Mouse (Mus musculus): ENCODE results near the gene Hectd4. TPM values are rescaled to one million over a fixed set of nuclear protein-coding genes. Genes with fewer than 3 reads are reported as not detected.
A peak's percentile ranks its signal among the peaks of the same experiment; 100 is the strongest.

Hectd4 gene
- polyA plus RNA-seq, 1 experiment, result 16.4 TPM

- TF ChIP-seq CTCF (IDR thresholded peaks at IDR 0.05; ENCODE audit: insufficient read depth, low read length) (no peak; the same call in 1 of the 2 replicates), POLR2A (IDR thresholded peaks at IDR 0.05; ENCODE audit: borderline replicate concordance, extremely low read depth, low read depth, low read length) (no peak)
- DNase-seq, result no peak
- Histone ChIP-seq H3K4me1 (ENCODE audit: control insufficient read depth, insufficient read depth, low read length) (peaks cover 2% of the 10 kb centered on the region; the same call in 1 of the 2 replicates), H3K4me3 (replicated peaks; ENCODE audit: extremely low read depth, low read depth, low read length) (no peak overlapping the region)
- 92% methylated on average over 2 of the region's 2 CpGs for WGBS
Observed at GRCm38 (mm10) chr5:121380692-121381091, 160.7 kb downstream of the Hectd4 start.

DNA sequence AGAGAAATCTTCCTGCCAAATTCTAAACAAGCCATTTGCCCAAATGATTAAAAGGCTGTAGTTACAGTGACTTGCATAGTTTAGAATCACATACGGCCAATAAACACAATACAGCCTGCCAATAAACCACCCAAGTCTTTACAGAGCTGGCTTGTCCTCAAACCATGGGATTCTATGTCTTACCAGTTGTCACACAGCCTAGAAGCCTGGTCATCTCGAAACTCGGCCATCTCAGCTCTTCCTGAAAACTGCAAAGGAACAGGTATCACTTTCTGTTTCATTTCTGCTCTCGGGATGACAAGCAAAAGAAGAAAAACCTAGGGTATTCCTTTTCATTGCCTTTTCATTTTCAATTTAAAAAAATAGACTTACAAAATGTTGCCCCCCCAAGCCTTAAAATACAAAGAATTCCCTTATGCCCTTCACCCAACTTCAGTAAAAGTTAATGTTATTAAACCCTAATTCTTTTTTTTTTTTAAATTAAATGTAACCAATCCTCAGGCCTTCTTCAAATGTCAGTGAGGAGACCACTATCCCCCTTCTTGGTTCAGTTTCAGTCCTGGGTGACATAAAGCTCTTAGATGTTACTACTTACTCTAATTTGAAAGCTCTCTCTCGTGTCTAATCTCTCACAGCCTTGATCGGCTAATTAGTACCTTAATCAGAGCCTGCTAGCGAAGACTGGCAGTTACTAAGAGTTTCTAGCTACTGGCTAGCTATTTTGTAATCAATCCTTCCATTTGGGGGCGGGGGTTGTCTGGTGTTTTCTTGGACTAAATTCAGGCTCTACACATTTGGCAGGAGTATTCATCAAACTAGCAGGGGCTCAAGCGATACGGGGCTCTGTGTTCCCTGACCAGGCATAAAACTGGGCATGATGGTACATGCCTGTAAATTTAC lies 164.1 kb downstream of the Hectd4 start:
- Histone ChIP-seq H3K4me3 (replicated peaks; ENCODE audit: extremely low read depth, low read depth, low read length) (peak overlapping the region; percentile 87), H3K4me1 (ENCODE audit: control insufficient read depth, insufficient read depth, low read length) (peaks cover 10% of the 10 kb centered on the region; the same call in 1 of the 2 replicates)
- DNase-seq, result no peak
- WGBS, result 19% methylated on average over 10 of the region's 10 CpGs
- TF ChIP-seq CTCF (IDR thresholded peaks at IDR 0.05; ENCODE audit: insufficient read depth, low read length) (no peak), POLR2A (IDR thresholded peaks at IDR 0.05; ENCODE audit: borderline replicate concordance, extremely low read depth, low read depth, low read length) (no peak)

DNA sequence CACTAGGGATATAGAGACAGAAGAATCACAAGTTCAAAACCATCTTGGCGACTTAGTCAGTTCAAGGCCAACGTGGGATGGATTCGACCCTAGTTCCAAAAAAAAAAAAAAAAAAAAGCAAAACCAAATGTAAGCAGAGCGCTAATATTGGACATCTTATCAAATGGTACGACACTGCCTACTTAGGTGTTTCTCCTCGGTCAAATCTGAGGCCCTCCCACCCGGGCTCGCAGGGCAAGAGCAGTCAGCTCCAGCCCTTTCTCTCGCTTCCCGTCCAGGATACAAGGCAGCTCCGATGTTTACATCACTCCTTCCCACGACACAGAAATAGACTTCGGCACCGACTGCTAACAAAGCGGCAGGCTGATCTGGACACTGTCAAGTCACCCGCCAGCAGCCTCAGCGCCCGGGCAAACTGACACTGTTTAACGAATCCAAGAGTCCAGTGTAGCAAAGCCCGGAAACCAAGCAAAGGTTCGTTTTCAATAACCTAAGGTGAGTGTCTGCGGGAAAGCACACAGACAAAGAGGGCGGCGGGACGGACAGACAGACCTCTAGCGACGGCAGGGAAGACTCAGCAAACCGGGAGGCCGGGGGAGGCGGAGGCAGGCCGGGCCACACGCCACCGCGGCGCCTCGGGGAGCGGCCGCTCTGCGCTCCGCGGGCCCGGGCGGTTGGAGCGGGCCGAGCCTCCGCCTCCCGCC lies 164.9 kb downstream of the Hectd4 start:
- TF ChIP-seq CTCF (IDR thresholded peaks at IDR 0.05; ENCODE audit: insufficient read depth, low read length) (no peak), POLR2A (IDR thresholded peaks at IDR 0.05; ENCODE audit: borderline replicate concordance, extremely low read depth, low read depth, low read length) (no peak)
- under 1% methylated on average over 46 of the region's 47 CpGs for WGBS
- H3K4me3 ChIP-seq (replicated peaks; ENCODE audit: extremely low read depth, low read depth, low read length), result peak overlapping the region; percentile 87
- peak; percentile 74 for DNase-seq
- peaks cover 10% of the 10 kb centered on the region; the same call in 1 of the 2 replicates for H3K4me1 ChIP-seq (ENCODE audit: control insufficient read depth, insufficient read depth, low read length)

DNA sequence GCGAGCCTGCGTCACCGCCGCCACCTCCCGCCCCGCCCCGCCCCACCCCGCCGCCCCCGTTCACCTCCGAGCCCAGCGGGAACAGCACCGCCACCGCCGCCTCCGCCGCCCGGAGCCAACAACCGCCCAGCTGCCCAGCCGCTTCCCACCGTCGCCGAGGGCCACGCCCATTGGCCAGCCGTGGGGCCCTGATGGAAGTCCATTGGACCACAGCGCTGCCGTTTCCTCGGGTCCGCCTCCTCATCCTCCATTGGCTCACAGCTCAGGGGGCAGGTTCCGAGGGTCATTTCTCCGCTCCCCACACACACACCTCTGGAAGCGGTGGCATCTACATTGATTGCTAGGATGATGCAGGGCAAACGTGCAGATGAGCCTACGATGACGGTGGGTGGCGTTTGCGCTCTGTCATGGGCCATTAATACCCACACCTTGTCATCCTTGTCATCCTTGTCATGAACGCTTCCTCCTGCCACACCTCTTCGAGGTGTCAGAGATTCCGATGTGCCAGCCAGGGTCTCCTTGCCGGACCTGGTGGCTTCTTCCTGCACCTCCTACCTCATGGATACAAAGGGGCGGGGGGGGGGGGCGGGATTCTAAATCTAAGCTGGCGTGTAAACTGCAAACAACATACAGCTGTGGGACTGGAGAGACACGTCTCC lies 165.6 kb downstream of the Hectd4 start, which contains the start of gene Trafd1:
Gene Trafd1 (minus strand): TSS at position 172 of the 659 bp plus-strand sequence.
- peak; percentile 88 for DNase-seq
- Histone ChIP-seq H3K4me3 (replicated peaks; ENCODE audit: extremely low read depth, low read depth, low read length) (peak within 1 kb of the TSS; percentile 87), H3K4me1 (ENCODE audit: control insufficient read depth, insufficient read depth, low read length) (peaks cover 10% of the 10 kb centered on the region; the same call in 1 of the 2 replicates)
- 0% methylated on average over 45 of the region's 45 CpGs for WGBS
- TF ChIP-seq POLR2A (IDR thresholded peaks at IDR 0.05; ENCODE audit: borderline replicate concordance, extremely low read depth, low read depth, low read length) (peak; percentile 61; the same call in 1 of the 2 replicates), CTCF (IDR thresholded peaks at IDR 0.05; ENCODE audit: insufficient read depth, low read length) (no peak)

- H3K4me3 ChIP-seq (replicated peaks; ENCODE audit: extremely low read depth, low read depth, low read length), result no peak overlapping the region
- DNase-seq, result no peak
- no peak for TF ChIP-seq CTCF (IDR thresholded peaks at IDR 0.05; ENCODE audit: insufficient read depth, low read length)
- TF ChIP-seq POLR2A (IDR thresholded peaks at IDR 0.05; ENCODE audit: borderline replicate concordance, extremely low read depth, low read depth, low read length), result no peak
- peaks cover 10% of the 10 kb centered on the region; the same call in 1 of the 2 replicates for H3K4me1 ChIP-seq (ENCODE audit: control insufficient read depth, insufficient read depth, low read length)
- 18% methylated on average over 22 of the region's 22 CpGs for WGBS
Observed at GRCm38 (mm10) chr5:121386120-121386909, 166.3 kb downstream of the Hectd4 start.

GRCm38 (mm10) chr5:121387126-121387525 lies 167.1 kb downstream of the Hectd4 start:
- TF ChIP-seq CTCF (IDR thresholded peaks at IDR 0.05; ENCODE audit: insufficient read depth, low read length), result no peak
- TF ChIP-seq POLR2A (IDR thresholded peaks at IDR 0.05; ENCODE audit: borderline replicate concordance, extremely low read depth, low read depth, low read length), result no peak
- DNase-seq, result no peak
- 47% methylated on average over 4 of the region's 4 CpGs for WGBS
- Histone ChIP-seq H3K4me3 (replicated peaks; ENCODE audit: extremely low read depth, low read depth, low read length) (no peak overlapping the region), H3K4me1 (ENCODE audit: control insufficient read depth, insufficient read depth, low read length) (peaks cover 10% of the 10 kb centered on the region; the same call in 1 of the 2 replicates)

- H3K4me3 ChIP-seq (replicated peaks; ENCODE audit: extremely low read depth, low read depth, low read length), result no peak overlapping the region
- no peak for TF ChIP-seq POLR2A (IDR thresholded peaks at IDR 0.05; ENCODE audit: borderline replicate concordance, extremely low read depth, low read depth, low read length)
- no peak for TF ChIP-seq CTCF (IDR thresholded peaks at IDR 0.05; ENCODE audit: insufficient read depth, low read length)
- 61% methylated on average over 7 of the region's 7 CpGs for WGBS
- DNase-seq, result no peak
- H3K4me1 ChIP-seq (ENCODE audit: control insufficient read depth, insufficient read depth, low read length), result peaks cover 7% of the 10 kb centered on the region; the same call in 1 of the 2 replicates
Observed at GRCm38 (mm10) chr5:121389106-121389505, 169.1 kb downstream of the Hectd4 start.

- TF ChIP-seq POLR2A (IDR thresholded peaks at IDR 0.05; ENCODE audit: borderline replicate concordance, extremely low read depth, low read depth, low read length), result no peak
- TF ChIP-seq CTCF (IDR thresholded peaks at IDR 0.05; ENCODE audit: insufficient read depth, low read length), result no peak
- Histone ChIP-seq H3K4me1 (ENCODE audit: control insufficient read depth, insufficient read depth, low read length) (peaks cover 7% of the 10 kb centered on the region; the same call in 1 of the 2 replicates), H3K4me3 (replicated peaks; ENCODE audit: extremely low read depth, low read depth, low read length) (no peak overlapping the region)
- DNase-seq, result no peak
Observed at GRCm38 (mm10) chr5:121389691-121390090, 169.7 kb downstream of the Hectd4 start.
